Mouse (Mus musculus): ENCODE data around the gene Evi2b. TPM values are rescaled to one million over a fixed set of nuclear protein-coding genes. Genes with fewer than 3 reads are reported as not detected.

Evi2b gene
- total RNA-seq (2014; rRNA removed), result not detected in 2 replicates
- 0.25 and 0.52 TPM in 2 replicates for polyA plus RNA-seq (2015; fragmentation: Nextera tagmentation; extraction: Ambion mirVana)

DNA sequence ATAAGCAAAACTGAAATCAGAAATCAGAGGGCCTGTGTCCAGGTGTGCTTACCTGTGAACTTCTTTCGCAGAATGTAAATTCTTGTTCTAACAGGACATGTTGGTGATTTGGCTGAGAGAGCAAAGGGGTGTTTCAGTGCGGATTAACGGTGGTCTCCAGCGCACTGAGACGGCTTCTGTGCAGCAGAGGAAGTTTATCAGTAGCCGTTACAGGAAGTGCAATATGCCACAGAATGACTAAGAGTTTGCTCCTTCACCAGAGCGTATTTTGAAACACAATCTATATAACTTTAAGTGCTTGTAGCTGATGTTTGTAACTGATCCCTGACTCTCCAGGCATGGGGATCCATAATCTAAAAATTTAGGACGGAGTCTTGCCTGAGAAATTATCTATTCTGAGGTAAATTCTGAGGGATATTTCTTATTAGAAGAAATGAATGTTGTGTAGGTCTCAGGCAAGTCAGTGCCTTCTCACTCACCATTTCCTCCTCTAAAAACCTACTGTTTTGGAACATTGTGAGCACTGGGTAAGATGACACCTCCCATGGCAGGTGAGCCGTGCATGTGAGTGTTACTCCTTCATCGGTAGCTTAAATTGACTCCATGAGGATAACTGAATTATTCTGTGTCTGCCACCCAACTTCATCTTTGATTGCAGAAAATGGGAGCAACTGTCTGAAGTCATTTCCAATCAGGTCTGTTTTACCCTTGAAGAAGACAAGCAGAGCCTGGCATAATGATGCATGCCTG, at the start of gene Evi2b:
Gene Evi2b, minus strand, starts transcription at position 203 of the 750 bp plus-strand sequence.
- Histone ChIP-seq H3K4me1 (ENCODE audit: insufficient read depth, low read length) (0 out of 2 replicates have a peak, but pooled peaks cover 4% of the 10 kb centered on the region), H3K9me3 (ENCODE audit: low read length) (no peaks in the 10 kb centered on the region), H3K27ac (peak within 1 kb of the TSS; percentile 7; the same call in 1 of the 2 replicates), H3K4me3 (ENCODE audit: low read length) (no peak within 1 kb of the TSS), H3K9ac (replicated peaks; ENCODE audit: low read length) (no peak within 1 kb of the TSS), H3K27me3 (ENCODE audit: insufficient read depth, low read length) (no peaks in the 10 kb centered on the region), H3K4me2 (ENCODE audit: low read depth, low read length) (no peak within 1 kb of the TSS), H3K36me3 (ENCODE audit: insufficient read depth, low read length) (no peaks in the 10 kb centered on the region)
- 89% methylated on average over 10 of the region's 10 CpGs for WGBS
- ATAC-seq (no peak), DNase-seq (ENCODE audit: low spot score) (no peak)
- no peak for TF ChIP-seq CTCF (IDR thresholded peaks at IDR 0.05; ENCODE audit: low read depth)

DNA sequence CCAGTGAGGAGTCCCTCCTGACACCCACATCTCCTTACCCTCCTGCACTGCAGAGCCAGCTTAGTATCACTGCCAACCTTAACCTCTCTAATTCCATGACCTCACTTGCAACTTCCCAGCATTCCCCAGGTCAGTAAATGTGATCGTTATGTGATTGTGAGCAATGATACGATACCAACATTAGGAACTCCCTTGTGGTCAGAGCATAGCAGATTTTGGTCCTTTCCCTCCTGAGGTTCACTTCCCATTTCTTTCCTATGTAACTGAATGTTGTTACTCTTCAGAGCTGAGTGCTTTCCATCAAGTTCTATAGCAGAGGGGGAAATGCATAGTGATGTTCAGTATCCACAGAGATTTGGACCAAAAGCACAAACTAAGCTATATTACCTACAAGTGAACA, 46.8 kb upstream of the Evi2b start:
- no peak overlapping the region for H3K4me2 ChIP-seq (ENCODE audit: low read depth, low read length)
- H3K36me3 ChIP-seq (ENCODE audit: insufficient read depth, low read length), result peaks cover 51% of the 10 kb centered on the region
- WGBS, result 85% methylated on average over 2 of the region's 2 CpGs

DNA sequence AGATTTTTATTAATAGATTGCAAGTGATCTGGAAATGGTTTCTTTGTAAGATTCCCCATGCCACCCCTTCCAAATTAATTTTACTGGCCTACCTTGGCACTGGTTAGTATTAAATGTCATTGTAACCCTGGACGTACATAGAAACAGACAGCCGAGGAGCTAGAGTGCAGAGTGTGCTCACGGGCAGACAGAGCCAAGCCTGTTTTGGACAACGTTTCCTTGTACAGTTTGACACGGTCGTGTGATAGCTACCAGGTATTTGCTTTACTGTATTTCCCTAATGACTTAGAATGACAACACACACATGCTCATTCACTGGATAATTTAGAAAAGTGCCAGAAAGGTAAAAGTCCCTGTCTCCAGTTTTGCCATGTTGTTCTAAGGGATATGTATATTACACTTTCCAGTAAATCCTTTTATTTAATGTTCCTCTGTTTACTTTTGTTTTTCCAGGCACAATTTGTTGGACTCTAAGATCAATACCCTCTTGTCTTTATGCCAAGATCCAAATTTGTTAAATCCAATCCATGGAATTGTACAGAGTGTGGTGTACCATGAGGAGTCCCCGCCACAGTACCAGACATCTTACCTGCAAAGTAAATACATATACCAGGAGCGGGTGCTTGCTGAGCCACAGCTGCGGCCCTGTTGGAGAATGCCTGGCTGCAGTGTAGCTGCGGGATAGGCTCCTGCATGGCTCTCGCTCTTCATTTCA, 44.8 kb upstream of the Evi2b start:
- H3K4me1 ChIP-seq (ENCODE audit: insufficient read depth, low read length), result no peaks in the 10 kb centered on the region
- TF ChIP-seq CTCF (IDR thresholded peaks at IDR 0.05; ENCODE audit: low read depth), result no peak
- H3K27ac ChIP-seq, result no peak overlapping the region
- ATAC-seq, result no peak
- 88% methylated on average over 11 of the region's 11 CpGs for WGBS
- H3K36me3 ChIP-seq (ENCODE audit: insufficient read depth, low read length), result peaks cover 51% of the 10 kb centered on the region
- H3K9me3 ChIP-seq (ENCODE audit: low read length), result no peaks in the 10 kb centered on the region
- no peaks in the 10 kb centered on the region for H3K27me3 ChIP-seq (ENCODE audit: insufficient read depth, low read length)
- no peak for DNase-seq (ENCODE audit: low spot score)
- no peak overlapping the region for H3K4me2 ChIP-seq (ENCODE audit: low read depth, low read length)
- no peak overlapping the region for H3K9ac ChIP-seq (replicated peaks; ENCODE audit: low read length)
- no peak overlapping the region for H3K4me3 ChIP-seq (ENCODE audit: low read length)

More for the DNA sequence above, 46.8 kb upstream of the Evi2b start:
- ATAC-seq, result no peak
- Histone ChIP-seq H3K27ac (no peak overlapping the region), H3K27me3 (ENCODE audit: insufficient read depth, low read length) (no peaks in the 10 kb centered on the region), H3K9ac (replicated peaks; ENCODE audit: low read length) (no peak overlapping the region), H3K4me1 (ENCODE audit: insufficient read depth, low read length) (no peaks in the 10 kb centered on the region), H3K9me3 (ENCODE audit: low read length) (no peaks in the 10 kb centered on the region), H3K4me3 (ENCODE audit: low read length) (no peak overlapping the region)
- no peak for TF ChIP-seq CTCF (IDR thresholded peaks at IDR 0.05; ENCODE audit: low read depth)
- no peak for DNase-seq (ENCODE audit: low spot score)

DNA sequence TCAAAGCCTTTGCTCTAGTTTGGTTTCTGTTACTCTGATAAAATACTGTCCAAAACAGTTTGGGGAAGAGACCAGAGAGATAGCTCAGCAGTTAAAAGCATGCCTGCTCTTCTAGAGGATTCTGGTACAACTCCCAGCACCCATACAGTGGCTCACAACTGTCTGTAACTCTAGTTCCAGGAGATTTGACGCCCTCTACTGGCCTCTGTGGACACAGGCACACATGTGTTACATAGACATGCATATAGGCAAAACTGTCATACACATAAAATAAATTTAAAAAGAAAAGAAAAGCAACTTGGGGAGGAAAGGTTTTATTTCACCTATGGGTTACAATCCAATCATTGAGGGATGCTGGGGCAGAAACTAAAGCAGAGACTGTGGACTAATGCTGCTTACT, 43.4 kb upstream of the Evi2b start:
- no peaks in the 10 kb centered on the region for H3K4me1 ChIP-seq (ENCODE audit: insufficient read depth, low read length)
- 0 out of 2 replicates have a peak, but pooled peaks have one; percentile 15 for TF ChIP-seq CTCF (IDR thresholded peaks at IDR 0.05; ENCODE audit: low read depth)
- no peak overlapping the region for H3K4me2 ChIP-seq (ENCODE audit: low read depth, low read length)
- H3K9ac ChIP-seq (replicated peaks; ENCODE audit: low read length), result no peak overlapping the region
- H3K27me3 ChIP-seq (ENCODE audit: insufficient read depth, low read length), result no peaks in the 10 kb centered on the region
- ATAC-seq, result no peak
- no peak overlapping the region for H3K4me3 ChIP-seq (ENCODE audit: low read length)
- DNase-seq (ENCODE audit: low spot score), result no peak
- no peaks in the 10 kb centered on the region for H3K9me3 ChIP-seq (ENCODE audit: low read length)
- no peak overlapping the region for H3K27ac ChIP-seq
- H3K36me3 ChIP-seq (ENCODE audit: insufficient read depth, low read length), result peaks cover 52% of the 10 kb centered on the region
- WGBS, result 54% methylated on average over 1 of the region's 1 CpGs

DNA sequence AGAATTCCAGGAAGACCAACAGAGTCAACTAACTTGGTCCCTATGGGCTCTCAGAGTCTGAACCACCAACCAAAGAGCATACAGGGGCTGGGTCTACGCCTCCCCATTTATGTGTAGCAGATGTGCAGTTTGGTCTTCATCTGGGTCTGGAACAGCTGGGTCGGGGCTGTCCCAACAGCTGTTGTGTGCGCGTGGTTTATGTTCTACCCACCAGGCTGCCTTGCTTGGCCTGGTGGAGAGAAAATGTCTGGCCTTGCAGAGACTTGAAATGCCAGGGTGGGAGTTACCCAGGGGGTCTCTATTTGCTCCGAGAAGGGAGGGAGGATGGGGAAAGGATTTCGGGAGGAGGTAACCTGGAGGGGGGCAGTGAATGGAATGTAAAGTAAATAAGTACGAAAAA, 39.9 kb upstream of the Evi2b start:
- WGBS, result 92% methylated on average over 7 of the region's 7 CpGs
- TF ChIP-seq CTCF (IDR thresholded peaks at IDR 0.05; ENCODE audit: low read depth), result no peak
- no peak overlapping the region for H3K9ac ChIP-seq (replicated peaks; ENCODE audit: low read length)
- H3K4me1 ChIP-seq (ENCODE audit: insufficient read depth, low read length), result no peaks in the 10 kb centered on the region
- H3K9me3 ChIP-seq (ENCODE audit: low read length), result no peaks in the 10 kb centered on the region
- DNase-seq (ENCODE audit: low spot score) (no peak), ATAC-seq (no peak)
- peaks cover 54% of the 10 kb centered on the region for H3K36me3 ChIP-seq (ENCODE audit: insufficient read depth, low read length)
- H3K27me3 ChIP-seq (ENCODE audit: insufficient read depth, low read length), result no peaks in the 10 kb centered on the region
- H3K27ac ChIP-seq, result no peak overlapping the region
- H3K4me2 ChIP-seq (ENCODE audit: low read depth, low read length), result no peak overlapping the region
- H3K4me3 ChIP-seq (ENCODE audit: low read length), result no peak overlapping the region

DNA sequence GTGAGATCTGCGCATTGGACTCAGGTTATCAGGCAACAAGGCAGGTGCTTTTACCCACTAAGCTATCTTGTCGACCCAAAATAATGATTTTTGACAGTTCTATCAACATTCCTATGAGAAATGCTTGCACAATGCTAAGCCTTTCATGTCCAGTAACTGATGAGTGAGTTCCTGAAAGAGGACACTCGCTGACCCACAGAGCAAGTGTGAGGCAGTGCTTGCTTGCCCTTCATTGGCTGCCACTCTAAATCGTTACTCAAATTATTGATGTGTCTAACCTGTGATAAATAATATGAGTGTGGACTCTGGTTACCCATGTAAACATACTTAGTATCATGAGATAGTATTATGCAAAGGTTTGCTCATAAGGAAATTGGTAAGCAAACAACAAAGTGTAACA, 37.0 kb upstream of the Evi2b start:
- no peak for ATAC-seq
- no peak overlapping the region for H3K9ac ChIP-seq (replicated peaks; ENCODE audit: low read length)
- no peak overlapping the region for H3K4me3 ChIP-seq (ENCODE audit: low read length)
- H3K4me1 ChIP-seq (ENCODE audit: insufficient read depth, low read length), result no peaks in the 10 kb centered on the region
- H3K27me3 ChIP-seq (ENCODE audit: insufficient read depth, low read length), result no peaks in the 10 kb centered on the region
- peaks cover 46% of the 10 kb centered on the region for H3K36me3 ChIP-seq (ENCODE audit: insufficient read depth, low read length)
- H3K27ac ChIP-seq, result no peak overlapping the region
- H3K9me3 ChIP-seq (ENCODE audit: low read length), result no peaks in the 10 kb centered on the region
- WGBS, result 94% methylated on average over 4 of the region's 4 CpGs
- no peak for DNase-seq (ENCODE audit: low spot score)
- no peak for TF ChIP-seq CTCF (IDR thresholded peaks at IDR 0.05; ENCODE audit: low read depth)
- no peak overlapping the region for H3K4me2 ChIP-seq (ENCODE audit: low read depth, low read length)

Data from hindbrain, postnatal 0 days (tissue).